ENCODE assay signal across 19 mouse cellular contexts in the genomic region with DNA sequence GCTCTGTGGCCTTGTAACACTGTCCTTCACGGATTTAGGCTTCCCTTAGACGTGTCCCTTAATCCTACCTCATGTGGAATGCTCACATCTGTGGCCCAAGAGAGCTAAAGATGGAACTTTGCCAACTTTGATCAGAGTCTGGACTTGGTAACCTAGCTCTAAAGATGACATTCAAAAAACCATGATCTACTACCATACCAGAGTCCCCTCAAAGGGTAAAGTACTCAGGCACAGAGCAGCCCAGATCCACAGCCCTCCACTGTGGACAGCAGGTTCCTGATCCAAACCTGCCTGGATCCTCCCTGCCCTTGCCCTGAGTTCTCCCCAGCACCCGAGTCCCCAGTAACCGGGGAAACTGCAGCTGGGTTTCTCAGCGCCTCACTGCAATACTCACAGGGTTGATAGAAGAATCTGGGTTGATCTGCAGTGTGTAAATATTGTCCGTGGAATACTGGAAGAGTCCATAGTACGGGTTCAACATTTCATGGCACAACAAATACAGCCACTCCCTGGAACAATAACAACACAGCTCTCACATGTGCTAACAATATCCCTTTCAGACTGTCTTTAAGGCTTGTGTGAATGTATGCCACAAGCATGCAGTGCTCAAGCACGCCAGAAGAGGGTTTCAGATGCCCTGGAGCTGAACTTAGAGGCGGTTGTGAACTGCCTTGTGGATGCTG.
"Had no signal": no experiment of that assay in that cellular context is flagged by ENCODE, and none has a peak within 500 bp of the region (broad histone marks: within the 10 kb centered on the region; RNA-seq: fewer than 3 reads in every experiment).

No protein-coding gene starts in this region.

- H3K4me2 ChIP-seq: midbrain, embryonic 11.5 days; neural tube, embryonic 13.5 days; stomach, embryonic 15.5 days had no signal

- H3K27me3 ChIP-seq: neural tube, embryonic 13.5 days; stomach, embryonic 15.5 days had no signal

- ATAC-seq: intestine, embryonic 16.5 days had no signal

- H3K4me3 ChIP-seq: myocyte; neural tube, embryonic 13.5 days; stomach, embryonic 15.5 days had no signal

- H3K9me3 ChIP-seq: neural tube, embryonic 13.5 days; stomach, embryonic 15.5 days had no signal

- DNase-seq: kidney, adult 2 months; kidney, postnatal 25 days; layer of hippocampus, adult 9-11 months; lung, adult 2 months; lung, postnatal 14 days; lung, postnatal 4 days; midbrain, embryonic 14.5 days; retina, postnatal 1 day; right cerebral cortex, postnatal 25 days; spleen, adult 18-20 months; thymus, adult 18-20 months; thymus, postnatal 36 days had no signal

- H3K9ac ChIP-seq: liver, embryonic 14.5 days; neural tube, embryonic 13.5 days; stomach, embryonic 15.5 days had no signal

- H3K27ac ChIP-seq: kidney, postnatal 0 days; liver, embryonic 14.5 days; neural tube, embryonic 13.5 days; stomach, embryonic 15.5 days had no signal

- H3K4me1 ChIP-seq: neural tube, embryonic 13.5 days; stomach, embryonic 15.5 days had no signal
